Mouse (Mus musculus) CH12.LX (cell line): ENCODE measurements around the gene Mtr. TPM values are rescaled to one million over a fixed set of nuclear protein-coding genes. Genes with fewer than 3 reads are reported as not detected.

Experiments used
- DNase-seq: peaks from one replicate; pipeline ENCODE4 v3.0.0-alpha.2; 2013; ENCODE audit errors: extremely low read depth
- H3K27ac ChIP-seq: 2 replicates; pipeline ENCODE4 v1.5.1; 2012; ENCODE audit warnings: low read depth, mild to moderate bottlenecking, control low read depth, moderate library complexity; ENCODE audit not compliant: insufficient read depth
- H3K27me3 ChIP-seq: replicated peaks from 2 replicates; pipeline ENCODE3; 2012; ENCODE audit warnings: inconsistent platforms
- H3K36me3 ChIP-seq, 2 experiments: replicated peaks in 1 of 2; 2 replicates each; pipeline versions ENCODE3 to v1.6.1; 2012; ENCODE audit warnings: inconsistent platforms in 1 of 2, low read length in 1 of 2, mild to moderate bottlenecking in 1 of 2, mixed read lengths in 1 of 2, moderate library complexity in 1 of 2; ENCODE audit not compliant: control insufficient read depth in 1 of 2, insufficient read depth in 1 of 2
- H3K4me1 ChIP-seq, 2 experiments: 2 replicates each; pipeline ENCODE4 v1.6.1; 2012; ENCODE audit warnings: inconsistent platforms in 1 of 2, moderate library complexity in 1 of 2; ENCODE audit not compliant: insufficient read depth in 2 of 2, control insufficient read depth in 1 of 2
- H3K4me2 ChIP-seq: 2 replicates; pipeline ENCODE4 v1.6.1; 2012; ENCODE audit warnings: low read depth, mild to moderate bottlenecking, control low read depth; ENCODE audit not compliant: poor library complexity, insufficient read depth, severe bottlenecking
- H3K4me3 ChIP-seq, 3 experiments: fragments of 150-350 bp in 1 of 3; sonication (generic) in 1 of 3; replicated peaks in 1 of 3; 2 replicates each; pipeline versions ENCODE3 to v1.5.1; 2011 to 2012; ENCODE audit warnings: low read depth in 2 of 3, low read length in 2 of 3, mild to moderate bottlenecking in 2 of 3, moderate library complexity in 2 of 3, control low read depth in 1 of 3, improper control_type of control experiment in 1 of 3, inconsistent platforms in 1 of 3, mixed read lengths in 1 of 3; ENCODE audit not compliant: poor library complexity in 1 of 3
- H3K79me2 ChIP-seq: replicated peaks from 2 replicates; pipeline ENCODE4 v1.6.1; 2012; ENCODE audit warnings: mild to moderate bottlenecking, moderate library complexity; ENCODE audit not compliant: control insufficient read depth, poor library complexity, insufficient read depth, severe bottlenecking; ENCODE audit errors: extremely low read depth
- H3K9ac ChIP-seq: 2 replicates; pipeline ENCODE4 v1.6.1; 2012; ENCODE audit warnings: low read depth, mild to moderate bottlenecking, control low read depth, moderate library complexity; ENCODE audit not compliant: insufficient read depth
- H3K9me3 ChIP-seq: replicated peaks from 2 replicates; pipeline ENCODE3; 2012; ENCODE audit warnings: low read length, inconsistent platforms, mixed read lengths
- CHD1 ChIP-seq: IDR thresholded peaks from 2 replicates; pipeline ENCODE4 v1.6.1; 2012; ENCODE audit warnings: low read depth, low read length, improper control_type of control experiment, inconsistent platforms
- CHD2 ChIP-seq: IDR thresholded peaks from 2 replicates; pipeline ENCODE4 v1.6.1; 2011; ENCODE audit warnings: low read length, improper control_type of control experiment
- CTCF ChIP-seq, 2 experiments: IDR thresholded peaks in 1 of 2; conservative IDR thresholded peaks in 1 of 2; 2 replicates each; pipeline ENCODE4 v1.5.1; 2011 to 2012; ENCODE audit warnings: low read depth in 2 of 2, low read length in 2 of 2, improper control_type of control experiment in 1 of 2, inconsistent platforms in 1 of 2, mild to moderate bottlenecking in 1 of 2, moderate library complexity in 1 of 2
- ELF1 ChIP-seq: IDR thresholded peaks from 2 replicates; pipeline ENCODE4 v1.6.1; 2014; ENCODE audit warnings: low read depth, mild to moderate bottlenecking, inconsistent platforms, low read length, improper control_type of control experiment
- GABPA ChIP-seq: IDR thresholded peaks from 2 replicates; pipeline ENCODE4 v1.6.1; 2012; ENCODE audit warnings: low read depth, low read length, improper control_type of control experiment, inconsistent platforms; ENCODE audit not compliant: insufficient replicate concordance
- HCFC1 ChIP-seq: IDR thresholded peaks from 2 replicates; pipeline ENCODE4 v1.6.1; 2012; ENCODE audit warnings: low read depth, mild to moderate bottlenecking, inconsistent platforms, low read length, improper control_type of control experiment
- IRF4 ChIP-seq: IDR thresholded peaks from 2 replicates; pipeline ENCODE4 v1.6.1; 2014; ENCODE audit warnings: low read depth, mild to moderate bottlenecking, inconsistent platforms, low read length, improper control_type of control experiment
- JUN ChIP-seq: IDR thresholded peaks from 2 replicates; pipeline ENCODE4 v1.6.1; 2011; ENCODE audit warnings: low read depth, mild to moderate bottlenecking, low read length, improper control_type of control experiment, moderate library complexity; ENCODE audit not compliant: insufficient read depth
- MAX ChIP-seq: IDR thresholded peaks from 2 replicates; pipeline ENCODE4 v1.6.1; 2011; ENCODE audit warnings: low read length, improper control_type of control experiment
- MAZ ChIP-seq: IDR thresholded peaks from 2 replicates; pipeline ENCODE4 v1.6.1; 2012; ENCODE audit warnings: low read depth, mild to moderate bottlenecking, inconsistent platforms, low read length, improper control_type of control experiment, moderate library complexity
- POLR2A ChIP-seq: IDR thresholded peaks from 2 replicates; pipeline ENCODE4 v1.6.1; 2011; ENCODE audit warnings: low read depth, mild to moderate bottlenecking, improper control_type of control experiment, low read length
- RCOR1 ChIP-seq: conservative IDR thresholded peaks from 2 replicates; pipeline ENCODE4 v1.6.1; 2012; ENCODE audit warnings: low read depth, mild to moderate bottlenecking, inconsistent platforms, low read length, improper control_type of control experiment
- TBP ChIP-seq: conservative IDR thresholded peaks from 2 replicates; pipeline ENCODE4 v1.6.1; 2011; ENCODE audit warnings: low read depth, low read length, improper control_type of control experiment
- TCF12 ChIP-seq: IDR thresholded peaks from 2 replicates; pipeline ENCODE4 v1.6.1; 2014; ENCODE audit warnings: low read depth, mild to moderate bottlenecking, inconsistent platforms, low read length, improper control_type of control experiment
- UBTF ChIP-seq: IDR thresholded peaks from 2 replicates; pipeline ENCODE4 v1.6.1; 2012; ENCODE audit warnings: low read depth, mild to moderate bottlenecking, inconsistent platforms, low read length, improper control_type of control experiment, moderate library complexity
- USF2 ChIP-seq: conservative IDR thresholded peaks from 2 replicates; pipeline ENCODE4 v1.6.1; 2011; ENCODE audit warnings: low read depth, low read length, improper control_type of control experiment
- ZKSCAN1 ChIP-seq: IDR thresholded peaks from 2 replicates; pipeline ENCODE4 v1.6.1; 2012; ENCODE audit warnings: low read depth, inconsistent platforms, low read length, improper control_type of control experiment, borderline replicate concordance
- ZNF384 ChIP-seq: IDR thresholded peaks from 2 replicates; pipeline ENCODE4 v1.6.1; 2012; ENCODE audit warnings: low read depth, low read length, improper control_type of control experiment, inconsistent platforms
- dilution Hi-C: fragments of 300-500 bp; cut with MboI; formaldehyde crosslinking; loops from 2 replicates; pipeline ENCODE4 v1.14.3; 2020; ENCODE audit warnings: low sequenced_read_pairs; ENCODE audit not compliant: extremely low pct_unique_long_range_greater_than_20kb, extremely low pct_ligation_motif_present
- in situ Hi-C: fragments of 300-500 bp; cut with MboI; formaldehyde crosslinking; loops from 3 replicates; pipeline ENCODE4 v1.14.3; 2019; ENCODE audit warnings: low sequenced_read_pairs, low pct_ligation_motif_present, low pct_unique_long_range_greater_than_20kb, mixed read lengths
- polyA plus RNA-seq: library from polyadenylated mRNA; unstranded; fragments of >175 nt; gene quantifications from 2 replicates; pipeline ENCODE4 v1.2.1, GENCODE M21; 2012; ENCODE audit warnings: low read depth; ENCODE audit not compliant: insufficient read length
- total RNA-seq, 2 experiments: library from RNA; depleted of rRNA; stranded (reverse); fragments of 300-350 nt in 1 of 2; fragments of >200 nt in 1 of 2; gene quantifications; 2 replicates each; pipeline ENCODE4 v1.2.3; 2012 to 2014

The Mtr gene
- total and polyA plus RNA-seq, 3 experiments, result 13.2 to 28.6 (median 22.0) TPM

DNA sequence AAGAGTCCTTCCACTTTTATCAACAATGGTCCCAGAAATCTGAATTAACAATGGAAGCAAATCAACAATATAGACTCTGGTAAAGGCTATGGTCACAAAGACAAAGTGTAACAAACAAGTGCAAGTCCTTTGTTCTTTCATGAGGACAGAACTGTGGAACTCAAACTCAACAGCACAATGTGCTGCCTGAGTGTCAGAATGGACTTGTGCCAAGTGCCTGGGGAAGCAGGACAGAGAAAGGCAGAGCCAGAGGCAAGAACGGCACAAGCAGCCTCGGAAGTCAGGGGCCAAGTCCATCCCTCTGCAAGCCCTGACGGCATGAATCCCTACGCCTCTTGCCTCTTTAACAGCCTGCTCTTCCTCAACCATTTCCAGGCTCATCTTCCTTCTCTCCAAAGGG lies 13.9 kb downstream of the Mtr start:
- Histone ChIP-seq H3K4me1 (no peaks in the 10 kb centered on the region), H3K79me2 (no peaks in the 10 kb centered on the region), H3K4me2 (no peak overlapping the region), H3K4me3 (no peak overlapping the region), H3K36me3 (peaks cover 50 to 88% of the 10 kb centered on the region in 2 experiments), H3K9me3 (no peaks in the 10 kb centered on the region), H3K27me3 (no peaks in the 10 kb centered on the region), H3K27ac (no peak overlapping the region), H3K9ac (no peak overlapping the region)
- no peak for DNase-seq
- in situ Hi-C loops (no loop called here), dilution Hi-C loops (no loop called here)
- TF ChIP-seq MAZ (no peak), CHD2 (no peak), TCF12 (no peak)

GRCm38 (mm10) chr13:12232141-12232540 lies 25.8 kb downstream of the Mtr start:
- Histone ChIP-seq H3K4me1 (peaks cover 0 to 6% of the 10 kb centered on the region in 2 experiments; a peak in 3 of 4 replicates), H3K27me3 (no peaks in the 10 kb centered on the region), H3K9ac (no peak overlapping the region), H3K36me3 (peaks cover 44 to 92% of the 10 kb centered on the region in 2 experiments), H3K4me2 (no peak overlapping the region), H3K27ac (no peak overlapping the region), H3K79me2 (no peaks in the 10 kb centered on the region)
- dilution Hi-C loops, result no loop called here
- DNase-seq, result no peak
- TF ChIP-seq JUN (no peak), ZKSCAN1 (no peak), ELF1 (no peak), GABPA (no peak), IRF4 (no peak), RCOR1 (no peak), MAX (no peak), POLR2A (no peak), USF2 (no peak), UBTF (no peak), CHD1 (no peak), HCFC1 (no peak), CHD2 (no peak), ZNF384 (no peak), CTCF (conservative IDR thresholded peaks at IDR 0.05 in 1 of 2, IDR thresholded peaks at IDR 0.05 in 1 of 2; ENCODE audit: low read depth in 2 of 2, low read length in 2 of 2) (no peak), TBP (no peak)
- TF ChIP-seq, all 38 proteins: peak for 0
- no peak overlapping the region for H3K4me3 ChIP-seq
- no peaks in the 10 kb centered on the region for H3K9me3 ChIP-seq
- in situ Hi-C loops, result no loop called here
